Mouse (Mus musculus) embryo, embryonic 10 days (tissue): ENCODE results near the gene Hmgn2.

Experiments used
- DNase-seq: peaks from one replicate; pipeline ENCODE4 v3.0.0-alpha.2; 2015; ENCODE audit warnings: low spot score

Hmgn2 gene

GRCm38 (mm10) chr4:133978021-133978711 is 9.7 kb upstream of the Hmgn2 start:
- no peak for DNase-seq

GRCm38 (mm10) chr4:133971741-133972140 is 3.3 kb upstream of the Hmgn2 start:
- no peak for DNase-seq

GRCm38 (mm10) chr4:133970876-133971275 is 2.4 kb upstream of the Hmgn2 start:
- no peak for DNase-seq

- peak; percentile 41 for DNase-seq
Observed at GRCm38 (mm10) chr4:133970196-133970595, 1.7 kb upstream of the Hmgn2 start.

GRCm38 (mm10) chr4:133969114-133969770 is 792 bp upstream of the Hmgn2 start:
- no peak for DNase-seq

GRCm38 (mm10) chr4:133967866-133968149 is 642 bp downstream of the Hmgn2 start:
- DNase-seq, result peak; percentile 97

GRCm38 (mm10) chr4:133967138-133967865 is 1.1 kb downstream of the Hmgn2 start:
- peak; percentile 95 for DNase-seq

- DNase-seq, result no peak
Observed at GRCm38 (mm10) chr4:133966271-133966940, 2.0 kb downstream of the Hmgn2 start.

GRCm38 (mm10) chr4:133962566-133962965 is 5.9 kb downstream of the Hmgn2 start:
- DNase-seq, result no peak

GRCm38 (mm10) chr4:133958884-133959283 is 9.6 kb downstream of the Hmgn2 start:
- DNase-seq, result no peak

GRCm38 (mm10) chr4:133956358-133956757 is 12.1 kb downstream of the Hmgn2 start:
- DNase-seq, result no peak

GRCm38 (mm10) chr4:133946736-133947135 is 21.7 kb downstream of the Hmgn2 start:
- DNase-seq, result no peak

- DNase-seq, result no peak
Observed at GRCm38 (mm10) chr4:133943791-133944190, 24.7 kb downstream of the Hmgn2 start.

- no peak for DNase-seq
Observed at GRCm38 (mm10) chr4:133942679-133943078, 25.8 kb downstream of the Hmgn2 start.

GRCm38 (mm10) chr4:133941576-133941975 is 26.9 kb downstream of the Hmgn2 start:
- DNase-seq, result no peak

GRCm38 (mm10) chr4:133940386-133941260 is 27.8 kb downstream of the Hmgn2 start:
- no peak for DNase-seq

- no peak for DNase-seq
Observed at GRCm38 (mm10) chr4:133938077-133938476, 30.4 kb downstream of the Hmgn2 start.

- DNase-seq, result no peak
Observed at GRCm38 (mm10) chr4:133931785-133932184, 36.7 kb downstream of the Hmgn2 start.

- DNase-seq, result no peak
Observed at GRCm38 (mm10) chr4:133931349-133931748, 37.1 kb downstream of the Hmgn2 start.

GRCm38 (mm10) chr4:133929278-133929670 is 39.2 kb downstream of the Hmgn2 start:
- DNase-seq, result peak; percentile 46

- DNase-seq, result peak; percentile 57
Observed at GRCm38 (mm10) chr4:133928576-133929277, 39.7 kb downstream of the Hmgn2 start.
